Mouse (Mus musculus) heart, postnatal 10 days (tissue): ENCODE results near the gene Gm7694. TPM values are rescaled to one million over a fixed set of nuclear protein-coding genes. Genes with fewer than 3 reads are reported as not detected.

Experiments
- DNase-seq, 2 experiments: peaks; one replicate each; pipeline ENCODE4 v3.0.0; 2021
- intact Hi-C: fragments of 180-260 bp; cut with DNase I; formaldehyde crosslinking; loops from one replicate; pipeline ENCODE4 v1.15.1; 2025
- total RNA-seq, 2 experiments: library from RNA; stranded (reverse); gene quantifications; 2 replicates each; pipeline ENCODE4 v1.2.3; 2021

Gm7694 gene
- total RNA-seq = 1 to 10 TPM; 7.5 to 8.8 TPM

DNA sequence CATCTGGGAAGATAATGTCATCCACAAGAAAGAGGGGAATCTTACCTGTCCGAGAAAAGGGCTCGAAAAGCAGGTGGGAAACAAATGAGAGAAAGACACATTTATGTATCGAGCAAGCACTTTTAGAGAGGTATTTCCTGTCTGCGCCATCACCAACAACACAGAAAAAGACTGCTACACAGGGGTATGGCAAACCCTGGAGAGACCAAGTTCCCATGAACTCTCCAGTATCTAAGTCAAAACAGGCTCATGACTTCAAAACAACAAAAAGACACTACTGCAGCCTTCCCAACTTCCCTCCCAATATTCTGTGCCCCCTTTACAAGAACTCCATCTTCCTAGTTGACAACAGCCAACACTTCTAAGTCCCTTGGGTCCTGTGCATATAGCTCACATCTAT is at the start of gene Gm7694:
Gene Gm7694, minus strand, starts transcription at position 101 of the 400 bp plus-strand sequence.
- intact Hi-C loops = no loop called here
- no peak for DNase-seq

DNA sequence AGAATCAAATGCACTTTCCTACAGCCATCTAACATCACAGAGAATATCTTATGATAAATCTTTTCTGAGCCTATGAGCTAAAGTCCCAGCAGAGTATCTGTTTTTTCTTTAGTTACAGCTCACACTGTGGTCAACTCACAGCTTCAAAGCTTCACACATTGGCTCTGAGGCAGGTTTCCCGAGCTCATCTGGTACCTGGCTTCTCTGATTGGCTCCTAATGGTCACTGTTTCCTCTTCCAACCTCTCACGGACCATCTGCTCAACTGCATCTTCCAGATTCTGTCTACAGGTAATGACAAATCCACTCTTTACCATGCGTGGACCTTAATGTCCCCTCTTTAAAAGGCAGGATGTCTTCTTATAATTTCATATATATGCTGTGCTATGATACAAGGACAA is 47.2 kb upstream of the Gm7694 start:
- DNase-seq = no peak
- intact Hi-C loops = no loop called here

DNA sequence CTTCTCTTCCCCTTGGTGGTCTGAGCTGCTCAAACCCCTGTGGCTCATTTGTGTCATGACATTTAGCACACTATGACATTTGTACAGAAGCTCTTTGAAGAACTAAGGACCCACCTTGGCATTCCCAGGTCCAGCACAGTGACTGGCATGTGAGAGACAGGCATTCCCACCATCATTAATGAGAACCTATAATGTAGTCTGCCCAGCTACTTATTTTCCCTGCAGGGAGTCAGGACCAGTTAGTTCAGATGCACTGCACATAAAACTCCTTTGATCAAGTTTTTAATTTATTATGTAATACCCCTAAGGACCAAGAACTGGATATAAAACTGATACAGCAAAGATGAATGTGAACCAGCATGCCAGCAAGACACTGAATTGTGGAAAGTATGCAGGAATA is 44.9 kb upstream of the Gm7694 start:
- DNase-seq = no peak
- intact Hi-C loops = no loop called here

DNA sequence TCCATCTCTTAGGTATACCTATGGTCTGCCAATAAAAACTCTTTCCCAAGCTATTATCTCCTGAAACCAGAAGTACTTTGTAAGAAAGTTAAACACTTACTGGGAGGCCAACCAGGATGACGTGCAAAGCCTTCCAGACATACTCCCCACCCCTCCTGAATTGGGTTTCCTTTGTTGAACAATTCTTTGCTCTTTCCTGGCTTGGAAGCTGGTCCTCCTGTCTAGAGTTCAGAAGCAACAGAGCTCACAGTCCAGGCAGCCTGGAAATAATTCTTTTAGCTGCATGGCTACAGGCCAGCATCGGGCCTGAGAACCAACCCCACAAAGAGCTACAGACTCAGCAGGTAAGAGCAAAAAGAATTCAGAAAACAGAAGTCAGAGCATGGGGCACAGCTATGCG is 40.1 kb upstream of the Gm7694 start:
- DNase-seq = peak; percentile 4 to 14
- intact Hi-C loops = no loop called here

DNA sequence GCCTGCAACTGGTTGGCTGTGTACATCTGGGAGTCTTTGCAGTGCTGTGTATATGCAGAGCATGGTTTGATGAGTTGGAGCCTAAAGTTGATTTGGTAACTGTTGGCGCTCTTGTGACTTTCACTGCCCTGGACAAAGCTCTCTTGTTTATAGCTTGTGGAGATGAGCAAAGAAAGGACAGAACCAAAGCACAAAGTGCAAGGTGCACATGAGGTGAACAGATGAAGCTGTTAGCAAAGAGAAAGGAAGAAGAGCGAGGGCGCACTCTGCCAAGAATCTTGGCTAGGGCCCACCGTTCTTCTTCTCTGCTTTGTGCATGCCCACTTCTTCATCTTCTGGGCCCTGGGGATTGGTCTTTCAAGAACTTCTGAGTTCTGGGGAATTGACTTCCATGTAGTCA is 37.8 kb upstream of the Gm7694 start:
- intact Hi-C loops = no loop called here
- no peak for DNase-seq

DNA sequence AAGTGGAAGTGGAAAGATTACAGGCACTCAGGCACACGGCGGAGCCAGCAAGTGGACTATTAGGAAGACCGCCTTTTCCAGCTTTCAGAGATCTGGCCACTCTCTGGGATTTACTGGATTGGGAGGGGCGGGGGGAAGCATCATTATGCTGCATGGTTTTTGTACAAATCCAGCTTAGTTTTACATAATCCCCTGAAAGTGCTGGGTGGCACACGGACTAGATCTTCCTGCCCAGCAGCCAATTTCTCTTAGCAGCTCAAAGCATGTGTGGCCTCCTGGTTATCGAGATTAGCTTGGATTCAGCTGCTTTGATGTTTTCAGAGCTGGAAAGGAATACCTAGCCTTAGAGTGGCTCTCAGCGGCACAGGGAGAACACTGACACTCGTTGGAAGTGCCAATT is 36.9 kb upstream of the Gm7694 start:
- intact Hi-C loops = no loop called here
- no peak for DNase-seq

DNA sequence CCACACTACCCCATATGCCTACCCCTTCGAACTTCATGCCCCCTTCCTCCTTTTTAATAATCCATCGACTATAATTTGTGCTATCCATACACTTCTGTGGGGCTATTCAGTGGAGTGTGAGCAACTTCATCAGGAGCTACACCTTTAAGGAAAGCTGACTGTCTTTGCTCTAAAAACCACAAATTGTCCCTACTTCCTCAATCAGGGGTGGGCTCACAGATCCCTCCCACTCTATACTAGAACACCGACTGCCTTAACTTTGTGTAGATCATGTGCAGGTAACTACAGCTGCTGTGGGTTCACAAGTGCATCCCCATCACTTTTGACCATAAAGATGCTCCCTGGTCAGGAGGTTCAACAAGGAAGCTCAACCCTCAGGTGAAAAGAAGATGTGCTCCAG is 33.8 kb upstream of the Gm7694 start:
- intact Hi-C loops = no loop called here
- DNase-seq = no peak

DNA sequence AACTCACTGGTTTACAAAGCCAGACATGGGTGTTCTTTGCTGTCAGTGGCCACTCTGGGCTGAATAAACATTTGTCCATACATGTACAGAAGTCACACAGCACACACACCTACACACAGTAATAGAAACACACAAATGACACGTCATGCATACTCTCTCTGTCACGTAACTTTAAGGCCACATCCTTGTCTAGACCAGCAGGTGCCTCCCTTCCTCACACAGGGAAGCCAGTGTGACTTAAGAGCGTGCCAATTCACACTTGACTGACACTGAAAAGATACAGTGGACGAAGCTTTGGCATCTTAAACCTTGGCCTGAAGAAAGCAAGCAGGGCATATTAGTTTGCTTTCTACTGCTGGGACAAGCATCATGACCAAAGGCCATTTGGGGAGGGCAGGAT is 26.6 kb upstream of the Gm7694 start:
- intact Hi-C loops = no loop called here
- DNase-seq = no peak

DNA sequence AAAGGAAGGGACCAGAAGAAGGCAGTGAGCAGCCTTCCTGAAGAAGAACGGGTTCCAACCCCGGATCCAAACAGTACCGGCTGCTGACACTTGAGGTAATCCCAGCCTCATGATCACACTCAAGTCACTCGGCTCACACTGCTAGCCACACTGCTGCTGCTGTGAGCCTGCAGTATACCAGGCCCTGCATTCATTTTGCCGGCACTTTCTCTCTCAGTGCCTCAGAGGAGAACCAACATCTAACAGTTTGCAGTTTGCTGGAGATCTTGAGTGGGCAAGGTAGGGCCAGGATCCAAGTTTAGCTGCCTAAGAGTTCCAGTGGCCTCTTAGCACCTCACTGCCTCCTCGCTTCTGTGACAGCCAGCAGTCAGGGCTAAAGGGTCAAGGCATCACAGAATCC is 25.8 kb upstream of the Gm7694 start:
- intact Hi-C loops = no loop called here

DNA sequence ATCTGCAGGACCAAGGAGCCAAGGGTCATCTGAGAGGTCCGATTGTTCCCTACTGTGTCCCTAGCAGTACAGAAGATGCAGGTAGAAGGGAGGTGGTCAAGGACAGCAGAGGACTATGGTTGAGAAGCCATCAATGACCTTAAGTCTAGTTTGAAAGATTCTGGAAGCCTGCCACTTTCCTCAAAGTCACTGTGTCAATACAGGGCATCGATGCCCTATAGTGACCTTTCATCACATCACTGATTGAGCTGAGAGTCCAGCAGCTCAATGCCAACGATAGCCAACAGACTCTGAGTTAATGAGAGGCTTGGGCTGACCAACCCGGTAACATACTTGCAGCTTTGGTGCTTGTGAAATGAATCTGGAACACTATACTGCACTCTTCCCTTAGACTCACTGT is 19.1 kb upstream of the Gm7694 start:
- no peak for DNase-seq
- intact Hi-C loops = no loop called here

More for the DNA sequence above, 25.8 kb upstream of the Gm7694 start:
- no peak for DNase-seq

DNA sequence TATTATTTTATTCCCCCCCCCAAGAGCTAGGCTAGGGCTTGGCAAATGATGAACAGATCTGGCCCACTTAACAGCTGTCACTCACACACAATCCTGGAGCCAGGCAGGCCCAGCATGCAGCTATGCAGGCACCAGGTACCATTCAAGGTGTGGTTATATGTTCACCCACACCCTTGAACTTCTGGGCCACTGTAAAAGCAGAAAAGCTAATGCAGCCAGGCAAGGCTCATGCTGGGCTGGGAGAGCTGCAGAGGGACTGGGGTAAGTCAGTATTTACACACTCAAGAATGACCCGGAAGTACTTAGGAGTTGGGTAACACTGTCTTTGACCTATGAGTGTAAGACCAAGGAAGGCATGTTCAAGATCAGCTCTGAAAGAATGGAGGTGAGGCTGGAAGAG is 18.2 kb upstream of the Gm7694 start:
- intact Hi-C loops = no loop called here
- no peak for DNase-seq

DNA sequence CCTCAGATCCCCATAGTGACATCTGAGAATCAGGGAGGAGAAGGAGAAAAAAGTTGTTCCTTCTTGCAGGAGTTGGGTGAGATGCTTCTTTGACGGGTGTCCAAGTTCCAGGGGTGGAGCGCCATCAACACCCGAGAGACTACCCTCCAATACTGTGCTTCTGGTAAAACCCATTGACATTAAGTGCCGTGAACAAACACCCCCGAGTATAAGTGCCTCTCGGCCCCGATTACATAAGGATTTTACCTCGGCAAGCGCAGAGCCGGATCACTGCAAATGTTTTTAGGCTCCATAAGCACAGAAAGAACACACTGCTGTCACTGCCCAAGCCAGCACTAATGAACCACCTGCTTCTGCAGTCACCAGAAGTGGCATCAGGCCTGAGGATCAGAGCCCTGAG is 16.9 kb upstream of the Gm7694 start:
- DNase-seq = no peak
- intact Hi-C loops = no loop called here

DNA sequence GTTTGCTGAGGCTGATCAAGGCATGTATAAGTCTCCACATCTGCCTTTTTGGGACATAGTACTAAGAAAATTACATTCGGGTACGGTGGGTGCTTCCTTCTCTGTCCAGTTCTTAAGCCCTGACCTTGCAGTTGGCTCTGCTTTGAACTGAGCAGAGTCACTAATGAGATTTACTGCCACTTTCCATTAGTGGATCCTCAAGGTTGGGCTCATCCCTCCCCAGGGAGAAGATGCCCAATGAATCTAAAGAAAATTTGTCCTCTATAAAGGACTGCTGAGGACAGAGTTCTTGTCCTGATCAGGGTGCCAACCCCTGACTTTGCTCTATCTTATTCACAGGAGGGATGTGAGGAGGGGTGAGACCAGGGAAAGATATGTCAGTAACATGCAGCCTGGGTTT is 15.9 kb upstream of the Gm7694 start:
- no peak for DNase-seq
- intact Hi-C loops = no loop called here

DNA sequence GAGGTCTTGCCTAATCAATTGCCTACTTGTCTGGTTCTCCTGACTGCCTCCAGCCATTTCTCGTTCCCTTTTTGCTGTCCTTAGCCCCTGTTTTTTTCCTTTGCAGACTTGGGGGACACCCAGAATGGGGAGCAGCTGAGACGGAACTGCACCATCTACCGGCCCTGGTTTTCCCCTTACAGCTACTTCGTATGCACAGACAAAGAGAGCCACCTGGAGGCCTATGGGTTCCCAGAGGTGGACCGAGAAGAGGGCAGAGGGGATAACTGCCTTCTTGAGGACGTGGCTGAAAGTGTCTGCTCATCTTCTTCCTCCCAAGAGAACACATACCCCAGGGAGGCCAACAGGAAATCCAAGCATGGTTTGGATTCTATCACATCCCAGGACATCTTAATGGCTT is 5.3 kb upstream of the Gm7694 start:
- no peak for DNase-seq
- intact Hi-C loops = no loop called here

DNA sequence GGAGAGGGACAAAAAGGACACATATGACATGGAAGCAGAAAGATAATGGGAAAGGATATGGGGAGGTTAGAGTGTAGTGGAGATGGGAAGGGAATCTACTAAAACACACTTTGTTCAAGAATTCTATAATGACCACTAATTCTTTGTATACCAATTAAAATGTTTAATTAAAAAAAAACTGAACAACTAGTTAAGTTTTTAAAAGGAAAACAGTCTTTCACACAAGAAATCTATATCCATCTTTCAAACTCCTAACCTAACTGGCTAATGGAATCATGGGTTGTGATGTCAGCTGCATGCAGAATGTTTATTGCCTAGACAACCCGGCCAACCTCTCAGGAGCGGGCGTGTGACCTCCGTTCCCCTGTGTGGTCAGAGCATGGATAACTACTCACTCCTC is 2.4 kb upstream of the Gm7694 start, which contains the start of gene Spata46:
Gene Spata46, plus strand, starts transcription at position 301 of the 400 bp plus-strand sequence.
- intact Hi-C loops = no loop called here
- DNase-seq = no peak

DNA sequence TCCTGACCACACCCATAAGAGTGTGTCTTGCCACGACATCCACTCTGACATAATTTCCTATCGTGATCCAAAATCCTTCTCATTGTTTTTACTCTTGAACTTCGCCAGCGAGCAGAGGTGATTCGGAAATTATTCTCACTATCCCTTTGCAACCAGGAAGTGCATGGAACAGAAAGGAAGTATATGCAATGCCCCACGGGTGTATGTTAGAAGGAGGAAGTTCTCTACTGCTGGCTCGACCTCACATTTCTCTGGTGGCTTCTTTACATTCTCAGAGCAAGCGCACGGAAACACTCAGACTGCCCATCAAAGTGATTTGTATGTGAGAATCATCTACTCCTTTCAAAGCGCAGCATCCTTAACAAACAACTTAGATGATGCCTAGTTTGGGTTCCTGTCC is 1.1 kb downstream of the Gm7694 start:
- intact Hi-C loops = no loop called here
- no peak for DNase-seq

DNA sequence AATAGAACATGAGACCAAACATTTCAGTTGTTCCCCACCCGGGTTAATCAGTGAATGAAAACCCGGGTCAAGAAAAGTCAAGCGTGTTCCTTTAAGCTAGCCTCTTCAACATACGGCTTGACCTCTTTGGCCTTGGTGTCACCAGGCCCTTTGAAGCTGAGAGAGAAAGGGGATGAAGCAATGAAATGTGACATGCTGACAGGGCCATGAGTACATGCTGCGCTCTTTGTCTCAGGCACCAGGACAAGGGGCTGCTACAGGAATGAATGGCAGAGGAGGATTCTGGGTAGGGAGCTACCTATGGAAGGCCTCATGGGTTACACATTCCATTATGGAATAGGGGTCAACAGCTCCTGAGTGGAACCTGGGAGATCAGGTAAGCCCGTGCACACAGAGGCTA is 3.0 kb downstream of the Gm7694 start:
- no peak for DNase-seq
- intact Hi-C loops = no loop called here

DNA sequence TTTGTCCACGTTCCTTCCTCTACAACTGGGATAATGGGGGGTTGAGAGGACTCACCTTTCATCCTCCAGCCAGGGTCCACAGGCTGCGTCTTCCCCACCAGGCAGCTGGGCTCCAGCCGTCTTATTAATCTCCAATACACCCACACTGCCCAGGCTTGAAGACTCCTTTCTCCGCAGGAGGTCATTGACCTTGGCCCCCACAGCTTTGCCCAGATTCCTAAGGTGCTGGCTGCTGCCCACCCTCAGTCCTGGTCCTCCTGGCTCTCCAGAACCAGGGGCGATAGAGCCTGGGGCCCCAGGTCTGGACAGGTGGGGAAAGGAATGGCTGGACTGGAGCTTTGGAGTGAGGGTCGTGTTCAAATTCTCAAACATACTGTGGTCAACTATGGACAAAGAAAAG is 3.7 kb downstream of the Gm7694 start:
- intact Hi-C loops = no loop called here
- DNase-seq = no peak

DNA sequence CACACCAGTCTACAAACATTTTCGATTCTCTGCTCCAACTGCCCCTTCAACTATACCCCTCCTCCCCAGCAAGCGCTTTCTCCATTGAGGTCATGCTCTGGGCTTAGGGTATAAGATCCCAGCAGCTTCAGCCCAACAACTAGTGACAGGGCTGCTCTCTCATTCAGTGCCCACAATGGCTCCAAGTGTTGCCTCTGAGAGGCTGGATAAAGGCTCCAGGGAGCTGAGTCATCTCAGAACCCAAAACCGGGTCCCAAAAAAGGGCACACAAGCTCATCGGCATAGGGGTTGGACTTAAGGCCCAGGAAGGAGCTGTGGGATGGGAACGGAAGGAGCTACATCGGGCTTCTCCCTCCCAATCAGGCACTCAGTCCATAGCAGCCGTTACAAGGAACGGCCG is 4.4 kb downstream of the Gm7694 start:
- no peak for DNase-seq
- intact Hi-C loops = no loop called here

DNA sequence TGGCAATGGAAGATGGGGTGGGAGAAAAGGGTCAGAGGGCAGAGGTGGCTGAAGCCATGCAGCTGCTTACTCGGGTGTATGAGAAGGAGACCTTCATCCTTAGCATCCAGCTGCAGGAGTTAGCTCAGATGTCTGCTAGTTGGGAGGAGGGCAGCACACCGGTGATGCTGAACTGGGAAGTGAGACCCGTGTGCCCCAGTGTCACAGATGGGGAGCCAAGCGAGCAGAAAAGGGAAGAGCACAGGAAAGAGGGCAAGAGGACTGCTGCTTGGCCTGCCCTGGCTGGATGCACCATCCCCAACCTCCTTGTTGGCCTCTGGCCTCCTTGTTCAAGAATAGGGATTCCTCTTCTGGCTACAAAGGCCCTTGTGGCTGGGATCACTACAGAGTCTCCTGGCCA is 6.6 kb downstream of the Gm7694 start:
- intact Hi-C loops = no loop called here
- DNase-seq = no peak

DNA sequence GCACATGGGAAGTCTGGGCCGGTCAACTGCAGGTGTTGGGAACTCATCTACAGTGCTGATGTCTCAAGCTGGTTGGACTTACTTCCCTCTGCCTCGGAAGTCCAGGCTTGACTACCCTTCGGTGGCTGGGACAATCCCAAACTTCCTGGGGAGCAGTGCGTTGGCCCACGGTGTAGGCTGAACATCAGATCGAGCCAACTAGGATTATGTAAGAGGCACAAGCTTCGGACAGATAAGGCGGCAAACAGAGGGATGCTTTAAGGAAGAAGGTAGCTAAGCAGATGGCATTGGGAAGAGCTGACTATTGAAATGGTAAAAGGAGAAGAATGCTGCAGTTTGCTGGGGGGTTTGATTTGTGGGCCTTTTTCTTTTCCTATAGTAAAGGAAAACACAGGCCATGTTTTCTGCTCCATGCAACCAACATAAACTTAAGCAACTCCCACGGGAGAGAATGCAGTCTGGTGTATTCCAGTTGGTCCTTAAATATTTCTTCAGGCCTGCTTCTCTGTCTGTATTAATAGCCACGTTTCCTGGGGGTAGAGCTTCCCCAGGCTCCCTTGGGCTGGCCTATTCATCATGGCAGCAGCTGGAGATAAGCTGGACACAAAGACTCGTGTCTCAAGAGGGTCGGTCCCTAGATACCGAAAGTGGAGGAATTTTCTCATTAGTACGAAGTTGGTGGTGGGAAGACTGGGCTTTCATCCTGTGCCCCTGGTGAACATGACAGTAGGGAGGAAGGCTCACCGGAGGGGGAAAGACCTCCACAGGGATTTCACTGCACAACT is 11.2 kb downstream of the Gm7694 start:
- no peak for DNase-seq
- intact Hi-C loops = loop anchor here (5.0 kb wide), 3 partner anchors 297 to 547 kb away; no protein-coding TSS in a partner anchor

DNA sequence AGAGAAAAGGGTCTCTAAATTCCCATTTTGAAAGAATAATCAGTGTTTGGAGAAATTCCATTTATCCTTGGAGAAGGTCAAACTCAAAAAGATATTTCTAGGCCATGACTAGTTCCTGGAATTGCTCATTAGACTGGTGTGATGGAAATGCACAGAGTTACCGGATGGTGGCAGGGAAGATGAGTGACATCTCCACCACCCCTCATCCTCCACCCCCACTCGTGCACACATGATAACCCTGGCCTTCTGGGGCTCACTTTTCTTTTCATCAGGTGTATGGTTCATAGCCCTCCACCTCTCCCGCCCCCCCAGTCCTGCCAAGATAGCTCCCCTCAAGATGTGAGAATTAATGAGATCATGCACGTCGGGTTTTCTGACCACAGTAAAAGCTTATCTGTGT is 12.9 kb downstream of the Gm7694 start:
- no peak for DNase-seq
- intact Hi-C loops = loop anchor here (1.0 to 5.0 kb wide), 4 partner anchors 299 to 549 kb away; no protein-coding TSS in a partner anchor
